Mouse (Mus musculus) lung, postnatal 14 days (tissue): Measurements from ENCODE around the gene Apobec1.
"Not testable (repeated sequence)": the region's sequence is repeated elsewhere in the genome, so short reads cannot be mapped to it uniquely, and the experiment has no call there.

Experiments
- DNase-seq: peaks from one replicate; pipeline ENCODE4 v3.0.0; 2021

The Apobec1 gene

GRCm38 (mm10) chr6:122602992-122603322 lies 713 bp upstream of the Apobec1 start:
- DNase-seq, result no peak

GRCm38 (mm10) chr6:122601615-122602014 lies 629 bp downstream of the Apobec1 start:
- DNase-seq, result no peak

GRCm38 (mm10) chr6:122601031-122601430 lies 1.2 kb downstream of the Apobec1 start:
- no peak for DNase-seq

GRCm38 (mm10) chr6:122600066-122600646 lies 2.1 kb downstream of the Apobec1 start:
- no peak for DNase-seq

- no peak for DNase-seq
These were observed 3.0 kb downstream of the Apobec1 start for GRCm38 (mm10) chr6:122599054-122599737.

- no peak for DNase-seq
These were observed 3.8 kb downstream of the Apobec1 start for GRCm38 (mm10) chr6:122598436-122598835.

GRCm38 (mm10) chr6:122598014-122598413 lies 4.2 kb downstream of the Apobec1 start:
- no peak for DNase-seq

GRCm38 (mm10) chr6:122596608-122597007 lies 5.6 kb downstream of the Apobec1 start:
- no peak for DNase-seq

- peak; percentile 33 for DNase-seq
These were observed 6.6 kb downstream of the Apobec1 start for GRCm38 (mm10) chr6:122595637-122596036.

GRCm38 (mm10) chr6:122592905-122593304 lies 9.3 kb downstream of the Apobec1 start:
- no peak for DNase-seq

- DNase-seq, result no peak
These were observed 11.1 kb downstream of the Apobec1 start for GRCm38 (mm10) chr6:122591027-122591758.

GRCm38 (mm10) chr6:122579086-122579485 lies 23.2 kb downstream of the Apobec1 start:
- no peak for DNase-seq

- no peak for DNase-seq
These were observed 25.2 kb downstream of the Apobec1 start for GRCm38 (mm10) chr6:122577030-122577429.

GRCm38 (mm10) chr6:122575037-122575436 lies 27.2 kb downstream of the Apobec1 start:
- DNase-seq, result not testable (repeated sequence)

- no peak for DNase-seq
These were observed 30.7 kb downstream of the Apobec1 start for GRCm38 (mm10) chr6:122571617-122571959.

GRCm38 (mm10) chr6:122570695-122571616 lies 31.3 kb downstream of the Apobec1 start:
- no peak for DNase-seq

GRCm38 (mm10) chr6:122569762-122570161 lies 32.5 kb downstream of the Apobec1 start:
- DNase-seq, result no peak

GRCm38 (mm10) chr6:122569113-122569512 lies 33.1 kb downstream of the Apobec1 start:
- DNase-seq, result no peak

- no peak for DNase-seq
These were observed 37.0 kb downstream of the Apobec1 start for GRCm38 (mm10) chr6:122565070-122565784.

GRCm38 (mm10) chr6:122562463-122562862 lies 39.8 kb downstream of the Apobec1 start:
- DNase-seq, result peak; percentile 67

GRCm38 (mm10) chr6:122561005-122561404 lies 41.2 kb downstream of the Apobec1 start:
- DNase-seq, result no peak

- peak; percentile 80 for DNase-seq
These were observed 41.8 kb downstream of the Apobec1 start for GRCm38 (mm10) chr6:122560427-122560826.
